Mouse (Mus musculus): Measurements from ENCODE around the gene Tspan4. TPM values are rescaled to one million over a fixed set of nuclear protein-coding genes. Genes with fewer than 3 reads are reported as not detected.

Tspan4 gene
- polyA plus RNA-seq, 1 experiment, result 16.4 TPM

- Histone ChIP-seq H3K27ac (ENCODE audit: control insufficient read depth, insufficient read depth, low read depth, low read length, poor library complexity) (peak overlapping the region; percentile 81), H3K4me1 (ENCODE audit: control insufficient read depth, insufficient read depth, low read length) (peaks cover 9% of the 10 kb centered on the region), H3K4me3 (replicated peaks; ENCODE audit: control insufficient read depth, low read depth, low read length) (peak overlapping the region; percentile 38)
- TF ChIP-seq CTCF (IDR thresholded peaks at IDR 0.05; ENCODE audit: control insufficient read depth, insufficient read depth, low read length) (no peak), POLR2A (IDR thresholded peaks at IDR 0.05; ENCODE audit: borderline replicate concordance, control insufficient read depth, low read depth, low read length) (no peak)
- 70% methylated on average over 10 of the region's 10 CpGs for WGBS
Measured at GRCm38 (mm10) chr7:141466607-141467148, 8.4 kb upstream of the Tspan4 start.

GRCm38 (mm10) chr7:141467230-141468030, 7.6 kb upstream of the Tspan4 start, which contains the start of gene Cd151:
Cd151 (plus strand) TSS chr7:141467392.
- Histone ChIP-seq H3K27ac (ENCODE audit: control insufficient read depth, insufficient read depth, low read depth, low read length, poor library complexity) (peak within 1 kb of the TSS; percentile 81), H3K4me3 (replicated peaks; ENCODE audit: control insufficient read depth, low read depth, low read length) (peak within 1 kb of the TSS; percentile 100), H3K4me1 (ENCODE audit: control insufficient read depth, insufficient read depth, low read length) (peaks cover 9% of the 10 kb centered on the region)
- WGBS, result 1% methylated on average over 52 of the region's 52 CpGs
- TF ChIP-seq POLR2A (IDR thresholded peaks at IDR 0.05; ENCODE audit: borderline replicate concordance, control insufficient read depth, low read depth, low read length), result peak; percentile 71
- TF ChIP-seq CTCF (IDR thresholded peaks at IDR 0.05; ENCODE audit: control insufficient read depth, insufficient read depth, low read length), result no peak; the same call in 1 of the 2 replicates

- peak overlapping the region; percentile 100 for H3K4me3 ChIP-seq (replicated peaks; ENCODE audit: control insufficient read depth, low read depth, low read length)
- TF ChIP-seq CTCF (IDR thresholded peaks at IDR 0.05; ENCODE audit: control insufficient read depth, insufficient read depth, low read length) (no peak), POLR2A (IDR thresholded peaks at IDR 0.05; ENCODE audit: borderline replicate concordance, control insufficient read depth, low read depth, low read length) (no peak)
- peak overlapping the region; percentile 81 for H3K27ac ChIP-seq (ENCODE audit: control insufficient read depth, insufficient read depth, low read depth, low read length, poor library complexity)
- H3K4me1 ChIP-seq (ENCODE audit: control insufficient read depth, insufficient read depth, low read length), result peaks cover 9% of the 10 kb centered on the region
- WGBS, result 43% methylated on average over 5 of the region's 5 CpGs
Measured at GRCm38 (mm10) chr7:141468164-141468521, 6.9 kb upstream of the Tspan4 start.

GRCm38 (mm10) chr7:141468522-141469211, 6.4 kb upstream of the Tspan4 start:
- TF ChIP-seq POLR2A (IDR thresholded peaks at IDR 0.05; ENCODE audit: borderline replicate concordance, control insufficient read depth, low read depth, low read length) (no peak), CTCF (IDR thresholded peaks at IDR 0.05; ENCODE audit: control insufficient read depth, insufficient read depth, low read length) (peak; percentile 29; the same call in 1 of the 2 replicates)
- peak overlapping the region; percentile 100 for H3K4me3 ChIP-seq (replicated peaks; ENCODE audit: control insufficient read depth, low read depth, low read length)
- WGBS, result 5% methylated on average over 8 of the region's 8 CpGs
- H3K4me1 ChIP-seq (ENCODE audit: control insufficient read depth, insufficient read depth, low read length), result peaks cover 10% of the 10 kb centered on the region
- H3K27ac ChIP-seq (ENCODE audit: control insufficient read depth, insufficient read depth, low read depth, low read length, poor library complexity), result peak overlapping the region; percentile 81

DNA sequence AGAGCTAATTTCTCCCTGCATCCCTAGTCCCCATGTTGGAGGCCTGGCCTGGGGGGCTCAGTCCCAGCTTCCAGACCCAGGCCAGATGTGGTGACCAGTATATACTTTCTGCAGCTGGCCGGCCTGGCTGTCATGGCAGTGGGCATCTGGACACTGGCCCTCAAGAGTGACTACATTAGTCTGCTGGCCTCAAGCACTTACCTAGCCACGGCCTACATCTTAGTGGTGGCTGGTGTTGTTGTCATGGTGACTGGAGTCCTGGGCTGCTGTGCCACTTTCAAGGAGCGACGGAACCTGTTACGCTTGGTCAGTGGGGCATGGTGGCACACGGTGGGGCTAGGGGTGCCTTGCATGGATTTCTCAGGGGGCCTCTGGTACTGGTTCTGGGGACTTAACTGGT, 5.7 kb upstream of the Tspan4 start:
- WGBS, result 76% methylated on average over 6 of the region's 6 CpGs
- Histone ChIP-seq H3K4me1 (ENCODE audit: control insufficient read depth, insufficient read depth, low read length) (peaks cover 11% of the 10 kb centered on the region), H3K27ac (ENCODE audit: control insufficient read depth, insufficient read depth, low read depth, low read length, poor library complexity) (no peak overlapping the region), H3K4me3 (replicated peaks; ENCODE audit: control insufficient read depth, low read depth, low read length) (no peak overlapping the region)
- TF ChIP-seq CTCF (IDR thresholded peaks at IDR 0.05; ENCODE audit: control insufficient read depth, insufficient read depth, low read length), result no peak
- TF ChIP-seq POLR2A (IDR thresholded peaks at IDR 0.05; ENCODE audit: borderline replicate concordance, control insufficient read depth, low read depth, low read length), result no peak

DNA sequence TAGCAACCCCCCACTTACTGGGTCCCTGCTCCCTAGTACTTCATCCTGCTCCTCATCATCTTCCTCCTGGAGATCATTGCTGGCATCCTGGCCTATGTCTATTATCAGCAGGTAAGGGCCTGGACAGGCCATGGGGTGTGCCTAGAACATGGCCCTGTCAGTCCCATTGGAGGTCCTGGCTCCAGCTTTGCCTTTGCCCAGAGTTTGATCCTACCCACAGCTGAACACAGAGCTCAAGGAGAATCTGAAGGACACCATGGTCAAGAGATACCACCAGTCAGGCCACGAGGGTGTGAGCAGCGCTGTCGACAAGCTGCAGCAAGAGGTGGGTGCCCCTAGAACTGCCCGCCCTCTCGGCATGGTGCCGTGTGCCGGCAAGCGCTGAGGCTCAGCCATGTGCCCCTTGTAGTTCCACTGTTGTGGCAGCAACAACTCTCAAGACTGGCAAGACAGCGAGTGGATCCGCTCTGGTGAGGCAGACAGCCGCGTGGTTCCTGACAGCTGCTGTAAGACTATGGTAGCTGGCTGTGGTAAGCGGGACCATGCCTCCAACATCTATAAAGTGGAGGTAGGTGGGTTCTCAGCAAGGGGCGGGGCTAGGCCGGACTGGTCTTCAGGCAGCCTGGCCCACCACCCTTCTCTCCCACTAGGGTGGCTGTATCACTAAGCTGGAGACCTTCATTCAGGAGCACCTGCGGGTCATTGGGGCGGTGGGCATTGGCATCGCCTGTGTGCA, 5.0 kb upstream of the Tspan4 start:
- peaks cover 11% of the 10 kb centered on the region for H3K4me1 ChIP-seq (ENCODE audit: control insufficient read depth, insufficient read depth, low read length)

GRCm38 (mm10) chr7:141470637-141470944, 4.4 kb upstream of the Tspan4 start:
- WGBS, result 91% methylated on average over 10 of the region's 10 CpGs
- no peak overlapping the region for H3K4me3 ChIP-seq (replicated peaks; ENCODE audit: control insufficient read depth, low read depth, low read length)
- TF ChIP-seq POLR2A (IDR thresholded peaks at IDR 0.05; ENCODE audit: borderline replicate concordance, control insufficient read depth, low read depth, low read length) (no peak), CTCF (IDR thresholded peaks at IDR 0.05; ENCODE audit: control insufficient read depth, insufficient read depth, low read length) (no peak)
- H3K4me1 ChIP-seq (ENCODE audit: control insufficient read depth, insufficient read depth, low read length), result peaks cover 11% of the 10 kb centered on the region
- H3K27ac ChIP-seq (ENCODE audit: control insufficient read depth, insufficient read depth, low read depth, low read length, poor library complexity), result no peak overlapping the region

More for the DNA sequence above, 5.0 kb upstream of the Tspan4 start:
- 91% methylated on average over 18 of the region's 18 CpGs for WGBS
- Histone ChIP-seq H3K27ac (ENCODE audit: control insufficient read depth, insufficient read depth, low read depth, low read length, poor library complexity) (no peak overlapping the region; the same call in 1 of the 2 replicates), H3K4me3 (replicated peaks; ENCODE audit: control insufficient read depth, low read depth, low read length) (no peak overlapping the region)
- TF ChIP-seq CTCF (IDR thresholded peaks at IDR 0.05; ENCODE audit: control insufficient read depth, insufficient read depth, low read length) (no peak), POLR2A (IDR thresholded peaks at IDR 0.05; ENCODE audit: borderline replicate concordance, control insufficient read depth, low read depth, low read length) (no peak)
